Comparison of ENCODE assay signal across 10 mouse cellular contexts in the genomic region with DNA sequence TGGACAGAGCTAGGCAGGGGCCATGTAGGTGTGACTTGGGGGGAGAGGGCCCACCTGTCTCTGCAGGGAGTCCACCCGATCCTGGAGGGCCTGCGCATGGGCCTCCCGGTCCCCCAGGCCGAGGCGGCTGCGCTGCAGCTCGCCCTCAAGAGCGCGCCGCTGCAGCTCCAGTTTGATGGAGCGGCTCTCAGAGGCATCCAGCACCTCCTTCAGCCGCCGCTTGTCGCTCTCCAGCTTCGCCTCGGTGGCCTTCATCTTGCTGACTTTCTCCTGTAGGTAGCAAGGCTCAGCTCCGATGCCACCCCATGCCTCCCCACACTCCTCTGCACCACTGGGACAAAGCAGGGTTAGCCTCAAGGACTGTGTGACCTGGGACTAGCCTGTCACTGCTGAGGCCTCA. TPM values are rescaled to one million over a fixed set of nuclear protein-coding genes. Genes with fewer than 3 reads are reported as not detected.
DNase-seq lines count a peak whose midpoint lies in the region; ATAC-seq lines count a peak whose summit lies in the region.
"Had no signal": no experiment of that assay in that cellular context is flagged by ENCODE, and none has a peak within 500 bp of the region (broad histone marks: within the 10 kb centered on the region; RNA-seq: fewer than 3 reads in every experiment).

No protein-coding gene starts in this region.

- H3K4me2 ChIP-seq in neural tube, embryonic 11.5 days (ENCODE audit: low read depth) = no peak overlapping the region
- H3K4me2 ChIP-seq in limb, embryonic 15.5 days = 0 out of 2 replicates have a peak overlapping the region, but pooled peaks have one; percentile 32

- no peaks in the 10 kb centered on the region for H3K27me3 ChIP-seq in heart, embryonic 10.5 days (ENCODE audit: insufficient read depth, poor library complexity, severe bottlenecking)
- H3K27me3 ChIP-seq in neural tube, embryonic 11.5 days (ENCODE audit: control insufficient read depth, insufficient read depth, low read length) = no peaks in the 10 kb centered on the region
- H3K27me3 ChIP-seq in limb, embryonic 15.5 days = no peaks in the 10 kb centered on the region
- H3K27me3 ChIP-seq: Patski had no signal

- H3K9me3 ChIP-seq in heart, embryonic 10.5 days = no peaks in the 10 kb centered on the region
- no peaks in the 10 kb centered on the region for H3K9me3 ChIP-seq in neural tube, embryonic 11.5 days (ENCODE audit: control insufficient read depth, low read length)
- no peaks in the 10 kb centered on the region for H3K9me3 ChIP-seq in limb, embryonic 15.5 days

- DNase-seq in heart, embryonic 10.5 days (ENCODE audit: low spot score) = no peak
- DNase-seq in heart, postnatal 14 days = no peak
- no peak for DNase-seq in neural tube, embryonic 11.5 days (ENCODE audit: low spot score)
- DNase-seq in neural tube, embryonic 10.5 days (ENCODE audit: extremely low spot score, low spot score) = no peak
- DNase-seq in left cerebral cortex, postnatal 10 days (ENCODE audit: extremely low spot score in 1 of 2, low spot score in 2 of 2) = no peak
- DNase-seq in thymus, postnatal 36 days = no peak

- ATAC-seq in neural tube, embryonic 11.5 days (ENCODE audit: insufficient read depth, low FRiP score, low TSS enrichment) = no peak
- no peak for ATAC-seq in limb, embryonic 15.5 days (ENCODE audit: insufficient number of reproducible peaks, low FRiP score, low TSS enrichment, low read depth)
- ATAC-seq in megakaryocyte-erythroid progenitor cell, adult 5-6 weeks (replicated peaks; ENCODE audit: low FRiP score, low TSS enrichment, poor library complexity, severe bottlenecking) = no peak
- ATAC-seq: Patski had no signal

- 72% methylated on average over 17 of the region's 17 CpGs for WGBS in heart, embryonic 10.5 days
- 89% methylated on average over 17 of the region's 17 CpGs for WGBS in neural tube, embryonic 11.5 days
- 72% methylated on average over 17 of the region's 17 CpGs for WGBS in limb, embryonic 15.5 days

- peaks cover 64% of the 10 kb centered on the region for H3K36me3 ChIP-seq in heart, embryonic 10.5 days
- H3K36me3 ChIP-seq in neural tube, embryonic 11.5 days (ENCODE audit: control insufficient read depth, insufficient read depth, low read length) = peaks cover 15% of the 10 kb centered on the region
- H3K36me3 ChIP-seq in limb, embryonic 15.5 days = peaks cover 32% of the 10 kb centered on the region

- 0 out of 2 replicates have a peak overlapping the region, but pooled peaks have one; percentile 41 for H3K9ac ChIP-seq in neural tube, embryonic 11.5 days (ENCODE audit: low read length)
- no peak overlapping the region for H3K9ac ChIP-seq in limb, embryonic 15.5 days

- H3K4me3 ChIP-seq in heart, embryonic 10.5 days = no peak overlapping the region
- no peak overlapping the region for H3K4me3 ChIP-seq in neural tube, embryonic 11.5 days (ENCODE audit: low read depth, low read length)
- H3K4me3 ChIP-seq in limb, embryonic 15.5 days = no peak overlapping the region

- peak overlapping the region; percentile 90 for H3K27ac ChIP-seq in heart, embryonic 10.5 days
- H3K27ac ChIP-seq in neural tube, embryonic 11.5 days (ENCODE audit: low read depth, low read length) = peak overlapping the region; percentile 57; the same call in 1 of the 2 replicates
- H3K27ac ChIP-seq in limb, embryonic 15.5 days = peak overlapping the region; percentile 88

- intact Hi-C loops in heart, postnatal 14 days (cut with DNase I) = no loop called here
- intact Hi-C loops in left cerebral cortex, postnatal 10 days (cut with DNase I) = no loop called here

- H3K4me1 ChIP-seq in heart, embryonic 10.5 days = peaks cover 53% of the 10 kb centered on the region
- peaks cover 12% of the 10 kb centered on the region for H3K4me1 ChIP-seq in neural tube, embryonic 11.5 days (ENCODE audit: control insufficient read depth, insufficient read depth, low read length)
- peaks cover 73% of the 10 kb centered on the region for H3K4me1 ChIP-seq in limb, embryonic 15.5 days

RNA-seq across cellular contexts. Expression of a gene that starts 10.0 kb away (rescaled TPM):
- 159 and 233 TPM in 2 replicates for polyA plus RNA-seq in heart, embryonic 10.5 days (2016; fragmentation: Nextera tagmentation; extraction: Ambion mirVana)
- total RNA-seq in heart, postnatal 14 days (2021) = 10 to 100 TPM; 24.5 to 28.1 TPM
- 279 and 295 TPM in 2 replicates for polyA plus RNA-seq in neural tube, embryonic 11.5 days (2014; fragmentation: Nextera tagmentation; extraction: Ambion mirVana)
- polyA plus RNA-seq in limb, embryonic 15.5 days (2015; fragmentation: Nextera tagmentation; extraction: Ambion mirVana) = 958 and 1,066 TPM in 2 replicates
- 10 to 100 TPM in 1 of 2 experiments, 1 to 10 TPM in 1; 9.3 to 14.8 TPM for total RNA-seq in left cerebral cortex, postnatal 10 days (2021)
- total RNA-seq in megakaryocyte-erythroid progenitor cell, adult 5-6 weeks (2014; fragmentation: Nextera tagmentation) = not detected in 2 replicates
- total RNA-seq in megakaryocyte-erythroid progenitor cell, adult 5-6 weeks (2017) = not detected in 2 replicates
- total RNA-seq: megakaryocyte progenitor cell, adult 5-6 weeks had no signal

RNA-seq across cellular contexts. Expression of a gene that starts 33.5 kb away (rescaled TPM):
- 34.9 and 37.8 TPM in 2 replicates for polyA plus RNA-seq in heart, embryonic 10.5 days (2016; fragmentation: Nextera tagmentation; extraction: Ambion mirVana)
- total RNA-seq in heart, postnatal 14 days (2021) = 10 to 100 TPM; 20.7 to 21.7 TPM
- polyA plus RNA-seq in neural tube, embryonic 11.5 days (2014; fragmentation: Nextera tagmentation; extraction: Ambion mirVana) = 58.7 and 59.7 TPM in 2 replicates
- 37.3 and 41.0 TPM in 2 replicates for polyA plus RNA-seq in limb, embryonic 15.5 days (2015; fragmentation: Nextera tagmentation; extraction: Ambion mirVana)
- 100 to 1,000 TPM; 241 to 250 TPM for total RNA-seq in left cerebral cortex, postnatal 10 days (2021)
- 24.6 and 25.2 TPM in 2 replicates for total RNA-seq in megakaryocyte-erythroid progenitor cell, adult 5-6 weeks (2014; fragmentation: Nextera tagmentation)
- 20.4 and 28.7 TPM in 2 replicates for total RNA-seq in megakaryocyte-erythroid progenitor cell, adult 5-6 weeks (2017)

RNA-seq across cellular contexts. Expression of a gene that starts 40.1 kb away (rescaled TPM):
- polyA plus RNA-seq in heart, embryonic 10.5 days (2016; fragmentation: Nextera tagmentation; extraction: Ambion mirVana) = 4.7 and 6.4 TPM in 2 replicates
- total RNA-seq in heart, postnatal 14 days (2021) = 1 to 10 TPM; 6.0 to 6.2 TPM
- polyA plus RNA-seq in neural tube, embryonic 11.5 days (2014; fragmentation: Nextera tagmentation; extraction: Ambion mirVana) = 7.9 and 10.3 TPM in 2 replicates
- 4.0 and 5.8 TPM in 2 replicates for polyA plus RNA-seq in limb, embryonic 15.5 days (2015; fragmentation: Nextera tagmentation; extraction: Ambion mirVana)
- 10 to 100 TPM; 44.5 to 45.2 TPM for total RNA-seq in left cerebral cortex, postnatal 10 days (2021)
- 6.9 and 8.9 TPM in 2 replicates for total RNA-seq in megakaryocyte-erythroid progenitor cell, adult 5-6 weeks (2014; fragmentation: Nextera tagmentation)
- total RNA-seq in megakaryocyte-erythroid progenitor cell, adult 5-6 weeks (2017) = 1.3 and 5.7 TPM in 2 replicates

RNA-seq across cellular contexts. Expression of a gene that starts 57.9 kb away (rescaled TPM):
- 41.9 and 53.4 TPM in 2 replicates for polyA plus RNA-seq in heart, embryonic 10.5 days (2016; fragmentation: Nextera tagmentation; extraction: Ambion mirVana)
- total RNA-seq in heart, postnatal 14 days (2021) = 10 to 100 TPM; 22.2 to 22.6 TPM
- polyA plus RNA-seq in neural tube, embryonic 11.5 days (2014; fragmentation: Nextera tagmentation; extraction: Ambion mirVana) = 47.7 and 53.0 TPM in 2 replicates
- 95.8 and 104 TPM in 2 replicates for polyA plus RNA-seq in limb, embryonic 15.5 days (2015; fragmentation: Nextera tagmentation; extraction: Ambion mirVana)
- 10 to 100 TPM; 41.8 to 42.9 TPM for total RNA-seq in left cerebral cortex, postnatal 10 days (2021)
- 127 and 188 TPM in 2 replicates for total RNA-seq in megakaryocyte-erythroid progenitor cell, adult 5-6 weeks (2014; fragmentation: Nextera tagmentation)
- 123 and 153 TPM in 2 replicates for total RNA-seq in megakaryocyte-erythroid progenitor cell, adult 5-6 weeks (2017)

RNA-seq across cellular contexts. Expression of a gene that starts 59.2 kb away (rescaled TPM):
- polyA plus RNA-seq in heart, embryonic 10.5 days (2016; fragmentation: Nextera tagmentation; extraction: Ambion mirVana) = 605 and 778 TPM in 2 replicates
- 100 to 1,000 TPM; 916 to 936 TPM for total RNA-seq in heart, postnatal 14 days (2021)
- polyA plus RNA-seq in neural tube, embryonic 11.5 days (2014; fragmentation: Nextera tagmentation; extraction: Ambion mirVana) = 408 and 418 TPM in 2 replicates
- polyA plus RNA-seq in limb, embryonic 15.5 days (2015; fragmentation: Nextera tagmentation; extraction: Ambion mirVana) = 333 and 348 TPM in 2 replicates
- total RNA-seq in left cerebral cortex, postnatal 10 days (2021) = 100 to 1,000 TPM; 197 to 203 TPM
- total RNA-seq in megakaryocyte-erythroid progenitor cell, adult 5-6 weeks (2014; fragmentation: Nextera tagmentation) = 154 and 177 TPM in 2 replicates
- total RNA-seq in megakaryocyte-erythroid progenitor cell, adult 5-6 weeks (2017) = 99.5 and 128 TPM in 2 replicates

Comparison
In these comparisons a context has a peak if more than half of its experiments do, and no peak if none do; other contexts are left out.
1. RNA of a gene that starts 10.0 kb away (total RNA-seq): 24.5 to 28.1 TPM in heart, postnatal 14 days and 9.3 to 14.8 TPM in left cerebral cortex, postnatal 10 days; not detected in megakaryocyte-erythroid progenitor cell, adult 5-6 weeks; every median in the first group is over 10 times any median in the second.
2. RNA of a gene that starts 33.5 kb away (total RNA-seq): 241 to 250 TPM in left cerebral cortex, postnatal 10 days; 20.4 to 28.7 TPM in megakaryocyte-erythroid progenitor cell, adult 5-6 weeks and 20.7 to 21.7 TPM in heart, postnatal 14 days; every median in the first group is over 4 times any median in the second.
3. RNA of a gene that starts 40.1 kb away (total RNA-seq): 44.5 to 45.2 TPM in left cerebral cortex, postnatal 10 days; 1.3 to 8.9 TPM in megakaryocyte-erythroid progenitor cell, adult 5-6 weeks and 6.0 to 6.2 TPM in heart, postnatal 14 days; every median in the first group is over 4 times any median in the second.
4. Peak in every context shown above with its lines, with median percentiles within 50 percentile points of each other: H3K27ac ChIP-seq.